Mouse (Mus musculus) megakaryocyte-erythroid progenitor cell, adult 5-6 weeks (primary cell): ENCODE measurements around the gene Fbxl18. TPM values are rescaled to one million over a fixed set of nuclear protein-coding genes. Genes with fewer than 3 reads are reported as not detected.
"Not testable (repeated sequence)": the region's sequence is repeated elsewhere in the genome, so short reads cannot be mapped to it uniquely, and the experiment has no call there.

Experiments used
- ATAC-seq: replicated peaks from 2 replicates; pipeline ENCODE4 v1.8.0; 2016; ENCODE audit warnings: mild to moderate bottlenecking, inconsistent platforms; ENCODE audit not compliant: severe bottlenecking, poor library complexity, low FRiP score, low TSS enrichment
- total RNA-seq, 2 experiments: library from RNA; stranded (forward) in 1 of 2; stranded (reverse) in 1 of 2; fragments of 200-1000, 215-1000 nt in 1 of 2; fragments of >200 nt in 1 of 2; fragmentation: Nextera tagmentation in 1 of 2; gene quantifications; 2 replicates each; pipeline ENCODE4 v1.2.3; 2014 to 2017

Fbxl18 gene
- total RNA-seq, 2 experiments from 2014 or later, result 3.9 to 7.7 TPM

DNA sequence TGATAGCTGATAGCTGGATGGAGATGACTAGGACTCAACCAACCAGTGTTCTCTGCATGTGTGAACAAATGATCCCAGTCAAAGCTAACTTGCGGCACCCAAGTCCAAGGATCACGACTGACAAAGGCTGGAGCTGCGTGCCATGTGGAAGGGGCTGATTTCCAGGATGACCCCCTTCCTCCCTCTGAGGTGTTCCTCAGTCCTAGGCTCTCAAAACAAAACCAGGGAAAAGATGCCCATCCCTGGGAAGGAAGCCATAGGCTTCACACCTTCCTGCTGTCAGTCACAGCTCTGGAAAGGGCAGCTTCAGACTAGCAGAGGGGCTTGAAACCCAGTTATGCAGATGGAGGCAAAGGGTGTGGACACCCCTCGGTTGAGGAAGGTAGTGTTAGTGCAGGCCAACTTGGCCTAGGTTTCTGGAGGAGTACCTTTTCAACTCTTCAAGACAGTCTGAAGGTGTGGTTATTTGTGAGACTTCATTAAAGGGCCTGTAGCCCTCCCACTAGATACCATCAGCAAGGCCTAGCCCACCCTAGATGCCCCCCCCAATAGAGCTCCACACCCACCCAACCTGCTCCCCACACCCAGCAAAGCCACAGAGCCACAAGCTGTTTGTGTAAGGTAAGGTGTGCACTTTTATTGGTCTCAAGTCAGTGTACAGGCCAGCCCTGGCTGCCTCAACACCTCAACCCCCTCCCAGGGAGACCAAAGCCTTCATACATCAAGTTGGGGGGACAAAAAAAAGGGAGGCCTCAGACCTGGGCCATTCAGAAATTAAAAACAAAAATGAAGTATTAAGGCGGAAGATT lies 7.5 kb upstream of the Fbxl18 start:
- ATAC-seq, result no peak

DNA sequence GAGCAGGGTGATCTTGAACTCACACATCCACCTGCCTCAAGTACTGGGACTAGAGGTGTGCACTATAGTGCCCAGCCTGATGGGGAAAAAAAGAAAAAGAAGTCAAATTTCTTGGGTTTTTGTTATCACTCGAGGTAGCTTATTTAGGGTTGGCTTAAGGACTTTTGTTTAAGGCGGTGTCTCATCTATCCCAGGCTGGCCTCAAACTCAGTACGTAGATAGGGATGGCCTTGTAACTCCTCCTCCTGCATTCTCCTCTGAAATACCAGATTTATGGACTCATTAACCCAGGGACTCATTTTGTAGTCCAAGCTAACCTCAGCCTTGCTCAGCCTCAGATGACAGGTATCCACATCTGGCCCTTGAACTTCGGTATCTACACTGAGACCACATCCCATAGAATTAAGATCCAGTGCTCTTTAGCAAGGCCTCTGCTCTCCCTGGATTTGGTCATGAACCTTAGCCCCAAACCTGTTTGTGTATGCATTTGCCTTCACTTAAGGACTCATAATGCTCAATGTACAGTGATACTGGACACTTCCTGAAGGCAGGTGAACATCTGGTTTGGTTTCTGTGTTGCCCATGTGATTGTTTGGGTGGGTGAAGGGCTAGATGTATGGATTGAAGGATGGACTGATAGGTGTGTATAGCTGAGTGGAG lies 6.8 kb upstream of the Fbxl18 start:
- ATAC-seq, result no peak

DNA sequence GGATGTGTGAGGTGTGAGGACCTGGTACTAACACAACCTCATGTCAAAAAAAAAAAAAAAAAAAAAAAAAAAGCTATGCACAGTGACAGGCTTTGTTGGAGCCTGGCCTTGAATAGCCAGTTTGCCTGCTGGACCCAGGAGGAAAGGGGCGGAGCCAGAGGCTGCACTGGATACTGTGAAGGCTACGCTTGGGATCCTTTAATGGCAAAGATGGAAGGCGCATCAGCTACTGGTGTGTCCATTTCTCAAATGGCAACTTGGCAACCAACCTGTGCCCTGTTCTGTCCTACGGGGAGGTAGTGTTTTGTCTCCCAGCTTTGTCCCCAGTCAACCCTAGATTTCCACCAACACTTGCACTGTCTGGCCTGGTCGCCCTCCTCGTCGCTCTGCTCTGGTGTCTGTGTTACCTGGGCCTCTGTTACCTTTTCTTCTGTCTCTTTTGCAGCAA lies 6.2 kb upstream of the Fbxl18 start:
- ATAC-seq, result no peak

DNA sequence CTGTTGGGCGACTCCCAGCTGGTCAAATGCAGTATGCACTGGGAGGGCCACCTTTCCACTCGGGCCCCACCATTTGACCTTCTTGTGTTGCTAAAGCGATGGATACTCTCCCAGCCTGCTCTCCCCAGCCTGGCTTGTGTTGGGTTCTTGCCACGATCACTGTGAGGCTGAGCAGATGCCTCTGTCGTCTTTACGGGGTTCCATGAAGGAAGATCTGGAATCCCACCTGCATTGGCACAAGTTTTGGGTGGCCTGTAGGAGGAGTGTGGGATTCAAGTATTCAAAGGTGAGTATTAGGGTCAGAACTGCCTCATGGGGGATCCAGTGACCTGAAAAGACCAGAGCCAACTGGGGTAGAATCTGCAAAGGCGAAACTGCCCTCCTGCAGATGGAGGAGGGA lies 5.4 kb upstream of the Fbxl18 start:
- ATAC-seq, result no peak

DNA sequence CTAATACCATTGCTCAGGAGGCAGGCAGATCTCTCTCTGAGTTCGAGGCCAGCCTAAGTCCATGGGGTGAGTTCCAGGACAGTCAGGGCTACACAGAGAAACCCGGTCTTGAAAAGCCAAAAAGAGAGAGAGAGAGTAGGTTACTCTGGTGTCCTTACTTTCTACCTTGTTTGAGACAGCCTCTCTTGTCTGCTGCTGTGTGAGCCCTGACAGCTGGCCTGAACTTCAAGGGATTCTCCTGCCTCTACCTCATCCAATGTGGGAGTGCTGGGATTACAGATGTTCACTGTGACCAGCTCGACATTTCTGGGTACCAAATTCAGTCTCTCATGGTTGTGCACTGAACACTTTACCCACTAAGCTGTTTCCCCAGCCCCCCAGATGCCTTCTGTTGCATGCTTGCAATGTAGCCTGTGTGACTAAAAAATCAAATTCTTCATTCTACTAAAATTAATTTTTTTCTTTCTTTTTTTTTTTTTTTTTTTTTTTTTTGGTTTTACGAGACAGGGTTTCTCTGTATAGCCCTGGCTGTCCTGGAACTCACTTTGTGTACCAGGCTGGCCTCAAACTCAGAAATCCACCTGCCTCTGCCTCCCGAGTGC lies 4.8 kb upstream of the Fbxl18 start:
- ATAC-seq, result no peak

DNA sequence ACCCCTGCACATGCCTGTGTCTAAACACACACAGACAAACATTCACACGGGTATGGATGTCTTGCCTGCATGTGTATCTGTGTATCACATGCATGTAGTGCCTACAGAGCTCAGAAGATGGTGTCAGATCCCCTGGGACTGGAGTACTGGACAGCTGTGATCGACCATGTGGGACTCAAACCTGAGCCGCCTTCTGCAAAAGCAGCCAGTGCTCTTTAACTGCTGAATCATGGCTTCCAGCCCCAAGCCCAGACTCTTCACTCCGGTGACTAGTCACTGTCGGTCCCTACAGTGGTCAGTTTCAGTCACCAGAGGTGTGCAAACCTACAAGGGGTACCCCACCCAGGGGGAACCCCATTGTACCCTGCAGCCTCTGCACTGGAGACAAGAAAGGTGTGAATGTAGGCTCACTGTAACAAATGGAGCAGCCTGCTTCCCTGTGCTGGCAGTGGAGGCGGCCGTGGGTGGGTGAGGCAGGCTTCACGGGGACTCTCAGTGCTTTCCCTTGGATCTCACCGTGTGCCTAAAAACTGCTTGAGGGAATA lies 3.9 kb upstream of the Fbxl18 start:
- no peak for ATAC-seq

DNA sequence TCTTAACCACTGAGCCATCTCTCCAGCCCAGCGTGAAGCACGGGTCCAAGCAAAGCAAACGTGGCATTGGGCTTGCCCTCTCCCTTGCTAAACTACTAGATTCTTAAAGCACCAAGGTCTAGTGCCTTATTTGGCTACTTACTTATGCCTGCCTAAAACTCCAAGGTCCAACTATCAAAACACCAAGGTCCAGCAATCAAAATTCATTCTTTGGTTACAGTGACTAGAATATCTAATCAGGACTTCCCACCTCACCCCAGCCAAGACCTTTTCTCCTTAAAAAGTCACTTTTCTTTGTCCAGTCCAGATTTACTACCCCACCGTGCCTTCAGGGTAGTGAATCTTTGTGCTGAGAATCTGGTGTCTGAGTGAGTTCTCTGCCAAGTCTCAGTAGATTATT lies 3.1 kb upstream of the Fbxl18 start:
- no peak for ATAC-seq

DNA sequence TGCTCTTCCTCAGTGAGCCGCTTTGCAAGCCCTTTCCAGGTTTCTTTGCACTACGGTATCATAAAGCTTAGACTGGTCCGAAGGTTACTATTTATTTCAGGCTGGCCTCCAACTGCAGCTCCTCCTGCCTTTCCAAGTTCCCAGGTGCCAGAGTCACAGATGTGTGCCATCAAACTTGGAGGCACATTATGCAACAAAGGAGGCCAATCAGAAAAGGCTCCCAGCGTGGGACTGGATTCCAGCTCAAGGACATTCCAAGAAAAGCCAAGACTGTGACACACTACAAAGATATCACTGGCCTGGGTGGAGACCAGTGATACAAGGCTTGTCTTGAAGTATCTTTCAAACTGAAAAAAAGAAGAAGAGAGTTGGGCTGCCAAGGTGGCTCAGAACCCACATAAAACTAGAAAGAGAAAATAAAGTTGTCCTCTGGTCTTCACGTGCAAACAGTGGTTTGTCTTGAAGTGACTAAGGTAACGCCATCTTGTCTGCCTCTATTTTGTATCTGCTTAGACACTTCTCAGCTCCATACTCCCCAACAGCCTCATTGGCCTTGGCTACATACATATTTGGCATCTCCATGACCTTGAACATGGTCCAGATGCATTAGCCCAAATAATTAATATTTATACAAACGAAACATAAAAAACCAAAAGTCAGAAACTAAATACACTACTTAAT lies 2.5 kb upstream of the Fbxl18 start:
- no peak for ATAC-seq

DNA sequence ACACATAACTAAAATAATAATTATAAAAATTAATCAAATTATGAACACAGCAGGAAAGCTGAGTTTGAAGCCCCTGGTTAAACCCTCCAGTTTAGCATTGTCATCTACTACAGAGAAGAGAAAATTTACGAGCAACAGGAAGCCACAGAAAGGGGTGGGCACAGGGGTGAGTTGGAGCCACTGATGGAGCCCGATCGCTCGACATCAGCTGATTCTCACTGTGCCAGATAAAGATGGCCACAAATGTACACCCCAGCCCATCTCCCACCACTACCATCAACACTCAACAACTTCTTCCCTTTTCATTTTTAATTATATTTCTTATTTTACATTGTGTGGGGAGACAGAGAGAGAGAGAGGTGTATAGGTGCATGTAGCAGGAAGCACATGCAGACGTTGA lies 1.5 kb upstream of the Fbxl18 start:
- no peak for ATAC-seq

DNA sequence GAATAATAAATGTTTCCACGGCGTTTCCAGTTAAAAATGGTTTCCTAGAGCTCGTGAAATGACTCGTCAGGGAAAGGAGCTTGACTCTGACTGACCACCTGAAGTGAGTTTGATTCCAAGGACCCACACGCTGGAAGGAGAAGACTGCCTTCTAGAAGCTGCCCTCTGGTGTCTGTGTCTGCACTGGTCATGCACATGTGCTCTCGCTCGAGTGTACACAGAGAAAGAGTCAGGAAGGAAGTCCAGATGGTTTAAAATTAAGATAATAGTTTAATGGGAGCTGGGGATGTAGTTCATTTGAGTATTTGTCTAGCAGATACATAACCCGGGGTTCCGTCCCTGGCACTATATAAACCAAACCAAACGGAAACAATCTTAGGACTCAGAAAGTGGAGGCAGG lies 971 bp upstream of the Fbxl18 start:
- ATAC-seq, result no peak

DNA sequence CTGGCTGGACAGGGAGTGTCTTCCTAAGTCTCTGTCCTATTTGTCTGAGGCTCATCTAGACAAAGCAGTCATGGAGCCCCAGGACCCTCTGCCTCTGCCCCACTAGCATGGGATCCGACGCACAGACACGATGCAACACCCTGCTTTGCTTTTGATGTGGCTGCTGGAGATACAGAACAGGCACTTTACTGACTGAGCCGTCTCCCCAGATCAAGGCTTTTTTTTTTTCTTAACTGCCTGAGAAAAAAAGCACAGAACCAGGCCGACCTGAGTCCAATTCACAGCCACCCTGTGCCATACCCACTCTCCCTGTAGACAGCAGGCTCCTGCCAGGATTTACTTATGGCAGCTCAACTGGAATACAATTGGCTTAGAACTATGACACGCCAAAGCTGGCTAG lies 3.8 kb downstream of the Fbxl18 start:
- ATAC-seq, result no peak

DNA sequence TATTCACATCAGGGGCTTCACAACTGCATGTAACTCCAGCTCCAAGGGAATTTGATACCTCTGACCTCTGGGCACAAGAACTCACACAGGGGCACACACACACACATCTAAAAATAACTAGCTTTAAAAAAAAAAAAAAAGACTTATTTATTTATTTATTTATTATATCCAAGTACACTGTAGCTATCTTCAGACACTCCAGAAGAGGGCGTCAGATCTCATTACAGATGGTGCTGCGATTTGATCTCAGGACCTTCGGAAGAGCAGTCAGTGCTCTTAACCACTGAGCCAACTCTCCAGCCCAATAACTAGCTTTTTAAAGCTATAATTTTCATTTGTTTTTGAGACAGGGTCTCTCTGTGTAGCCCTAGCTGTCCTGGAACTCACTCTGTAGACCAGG lies 7.7 kb downstream of the Fbxl18 start:
- ATAC-seq, result not testable (repeated sequence)

DNA sequence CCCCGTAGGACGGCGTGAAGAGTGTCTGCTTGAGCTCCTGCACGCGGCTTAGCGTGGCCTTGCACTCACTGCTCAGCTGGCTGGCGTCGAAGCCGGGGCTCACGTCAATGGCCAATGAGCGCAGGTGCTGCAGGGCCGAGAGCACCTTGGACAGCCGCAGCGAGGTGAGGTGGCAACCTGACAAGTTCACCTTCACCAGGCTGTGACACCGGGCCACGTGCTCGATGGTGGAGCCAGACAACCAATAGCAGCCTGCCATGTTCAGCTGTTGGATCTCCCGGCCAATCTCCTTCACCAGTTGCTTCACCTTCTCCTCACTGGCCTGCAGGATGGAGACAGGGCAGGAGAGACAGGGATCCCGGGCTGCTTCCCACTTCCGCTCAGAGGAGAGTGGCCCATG lies 8.5 kb downstream of the Fbxl18 start:
- no peak for ATAC-seq

DNA sequence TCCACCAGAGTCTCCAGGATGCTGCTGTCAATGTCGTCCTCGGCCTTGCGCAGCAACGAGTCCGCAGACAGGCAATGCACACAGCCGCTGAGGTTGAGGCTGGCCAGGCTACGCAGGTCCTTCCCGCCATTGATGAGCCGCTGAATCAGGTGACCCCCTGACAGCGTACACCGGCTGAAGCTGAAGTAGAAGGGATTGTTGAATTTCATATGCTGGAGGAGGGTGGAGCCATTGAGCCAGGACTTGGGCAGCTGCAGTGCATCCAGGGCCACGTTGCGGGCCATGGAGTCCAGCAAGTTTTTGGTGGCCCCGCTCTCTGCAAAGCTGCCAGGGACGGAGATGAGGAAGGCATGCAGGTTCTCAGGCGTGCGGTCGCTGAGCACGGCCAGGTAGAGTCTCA lies 9.0 kb downstream of the Fbxl18 start:
- ATAC-seq, result no peak

DNA sequence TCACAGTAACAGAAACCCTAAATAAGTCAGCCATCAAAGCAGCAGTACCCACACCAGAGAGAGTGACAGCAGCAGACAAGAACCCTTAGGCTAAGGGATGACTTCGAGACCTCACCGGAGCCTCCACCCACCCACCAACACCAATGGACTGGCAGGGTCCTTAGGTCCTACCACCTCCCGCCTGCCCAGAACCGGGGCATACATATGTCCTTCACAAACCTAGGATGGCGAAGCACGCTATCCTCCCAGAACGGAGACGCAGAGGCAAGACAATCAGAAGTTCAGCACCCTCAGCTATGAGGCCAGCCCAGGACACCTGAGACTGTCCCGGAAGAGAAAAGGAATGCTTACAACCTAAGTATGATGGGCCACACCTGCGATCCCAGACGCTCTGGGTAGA lies 12.8 kb downstream of the Fbxl18 start:
- ATAC-seq, result no peak

DNA sequence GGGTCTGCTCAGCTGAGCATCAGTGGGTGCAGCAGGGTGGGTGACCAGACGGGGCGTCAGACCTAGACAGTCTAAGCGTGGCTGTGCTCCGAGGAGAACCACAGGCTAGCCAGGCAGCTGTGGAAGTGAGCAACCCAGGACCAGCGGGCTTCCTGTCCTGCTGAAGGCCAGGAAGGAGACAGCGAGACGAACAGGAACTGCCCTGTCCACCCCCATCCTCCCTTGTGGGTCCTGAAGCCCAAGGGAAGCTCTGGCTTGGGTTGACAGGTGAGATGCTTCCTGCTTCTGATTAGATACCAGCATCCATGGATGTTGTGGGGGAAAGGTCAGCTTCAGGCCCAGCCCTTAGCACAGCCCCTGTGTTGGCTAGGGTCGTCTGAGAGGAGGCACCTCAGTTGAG lies 13.3 kb downstream of the Fbxl18 start:
- ATAC-seq, result no peak

DNA sequence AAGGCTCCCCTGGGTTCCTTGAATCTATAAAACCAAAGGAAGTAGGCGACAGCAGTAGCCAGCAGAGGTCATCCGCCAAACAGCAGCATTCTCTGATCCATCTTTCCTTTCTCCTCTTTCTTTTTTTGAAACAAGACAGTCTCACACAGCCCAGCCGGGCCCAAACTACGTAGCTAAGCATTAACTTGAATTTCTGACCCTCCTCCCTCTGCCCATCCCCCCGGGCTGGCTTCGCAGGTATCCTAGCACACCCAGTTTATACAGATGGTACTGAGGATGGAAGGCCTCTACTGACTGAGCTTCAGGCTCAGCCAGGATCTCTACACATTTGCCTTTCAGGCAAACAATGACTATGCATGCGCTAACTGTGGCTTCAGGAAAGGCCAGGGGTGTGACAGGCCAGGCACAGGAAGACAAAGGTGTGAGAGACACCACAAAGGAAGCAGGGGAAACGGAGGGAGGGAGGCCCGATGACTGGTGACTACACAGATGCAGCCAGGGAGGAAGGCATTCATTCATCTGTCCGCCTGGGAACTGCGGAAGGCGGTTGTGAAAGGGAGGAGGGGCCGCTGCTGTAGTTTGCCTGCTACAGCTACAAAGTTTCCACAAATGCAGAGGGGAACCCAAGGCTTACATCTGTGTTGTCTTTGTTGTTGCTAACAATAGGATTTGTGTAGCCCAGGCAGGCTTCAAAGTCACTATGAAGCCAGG lies 14.3 kb downstream of the Fbxl18 start:
- no peak for ATAC-seq

DNA sequence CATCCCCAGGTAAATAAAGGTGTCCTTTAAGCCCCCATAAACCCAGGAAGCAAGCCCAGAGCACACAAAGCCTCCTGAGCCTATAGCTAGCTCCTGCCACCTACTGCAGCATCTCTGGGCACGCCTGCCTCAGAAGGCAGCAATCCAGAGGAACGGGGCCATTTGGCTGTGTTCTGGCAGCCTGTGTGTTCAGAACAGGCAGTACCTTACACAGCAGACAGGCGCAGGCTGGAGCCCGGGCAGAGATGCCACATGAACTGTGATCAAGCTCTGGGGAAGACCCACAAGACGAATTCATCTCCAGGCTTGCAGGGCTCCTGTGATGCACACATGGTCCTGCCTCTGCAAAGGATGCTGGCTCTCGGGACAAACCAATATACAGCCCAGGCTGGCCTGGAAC lies 15.0 kb downstream of the Fbxl18 start:
- no peak for ATAC-seq
